Mouse (Mus musculus): ENCODE measurements around the gene Rundc3a.

Gene Rundc3a

DNA sequence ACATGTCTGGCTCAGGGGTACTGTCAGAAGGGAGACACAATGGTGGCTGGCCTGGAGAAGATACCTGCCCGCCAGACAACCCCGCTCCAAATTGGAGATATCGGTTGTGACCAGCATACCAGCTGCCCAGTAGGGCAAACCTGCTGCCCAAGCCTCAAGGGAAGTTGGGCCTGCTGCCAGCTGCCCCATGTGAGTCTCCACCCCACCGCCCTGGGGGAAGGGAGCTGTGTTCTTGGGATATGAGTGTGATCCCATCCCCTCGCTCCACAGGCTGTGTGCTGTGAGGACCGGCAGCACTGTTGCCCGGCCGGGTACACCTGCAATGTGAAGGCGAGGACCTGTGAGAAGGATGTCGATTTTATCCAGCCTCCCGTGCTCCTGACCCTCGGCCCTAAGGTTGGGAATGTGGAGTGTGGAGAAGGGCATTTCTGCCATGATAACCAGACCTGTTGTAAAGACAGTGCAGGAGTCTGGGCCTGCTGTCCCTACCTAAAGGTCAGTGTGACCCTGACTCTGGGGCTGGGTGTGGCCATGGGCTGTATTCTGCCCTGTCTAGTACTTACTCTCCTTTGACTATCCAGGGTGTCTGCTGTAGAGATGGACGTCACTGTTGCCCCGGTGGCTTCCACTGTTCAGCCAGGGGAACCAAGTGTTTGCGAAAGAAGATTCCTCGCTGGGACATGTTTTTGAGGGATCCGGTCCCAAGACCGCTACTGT lies 42.7 kb downstream of the Rundc3a start:
- DNase-seq: no peak

DNA sequence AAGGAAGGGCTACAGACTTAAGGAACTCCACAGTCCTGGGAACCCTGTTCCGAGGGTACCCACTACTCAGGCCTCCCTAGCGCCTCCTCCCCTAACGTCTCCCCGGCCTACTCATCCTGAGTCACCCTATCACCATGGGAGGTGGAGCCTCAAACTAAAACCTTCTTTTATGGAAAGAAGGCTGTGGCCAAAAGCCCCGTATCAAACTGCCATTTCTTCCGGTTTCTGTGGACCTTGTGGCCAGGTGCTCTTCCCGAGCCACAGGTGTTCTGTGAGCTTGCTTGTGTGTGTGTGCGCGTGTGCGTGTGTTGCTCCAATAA lies 43.2 kb downstream of the Rundc3a start:
- no peak for DNase-seq

DNA sequence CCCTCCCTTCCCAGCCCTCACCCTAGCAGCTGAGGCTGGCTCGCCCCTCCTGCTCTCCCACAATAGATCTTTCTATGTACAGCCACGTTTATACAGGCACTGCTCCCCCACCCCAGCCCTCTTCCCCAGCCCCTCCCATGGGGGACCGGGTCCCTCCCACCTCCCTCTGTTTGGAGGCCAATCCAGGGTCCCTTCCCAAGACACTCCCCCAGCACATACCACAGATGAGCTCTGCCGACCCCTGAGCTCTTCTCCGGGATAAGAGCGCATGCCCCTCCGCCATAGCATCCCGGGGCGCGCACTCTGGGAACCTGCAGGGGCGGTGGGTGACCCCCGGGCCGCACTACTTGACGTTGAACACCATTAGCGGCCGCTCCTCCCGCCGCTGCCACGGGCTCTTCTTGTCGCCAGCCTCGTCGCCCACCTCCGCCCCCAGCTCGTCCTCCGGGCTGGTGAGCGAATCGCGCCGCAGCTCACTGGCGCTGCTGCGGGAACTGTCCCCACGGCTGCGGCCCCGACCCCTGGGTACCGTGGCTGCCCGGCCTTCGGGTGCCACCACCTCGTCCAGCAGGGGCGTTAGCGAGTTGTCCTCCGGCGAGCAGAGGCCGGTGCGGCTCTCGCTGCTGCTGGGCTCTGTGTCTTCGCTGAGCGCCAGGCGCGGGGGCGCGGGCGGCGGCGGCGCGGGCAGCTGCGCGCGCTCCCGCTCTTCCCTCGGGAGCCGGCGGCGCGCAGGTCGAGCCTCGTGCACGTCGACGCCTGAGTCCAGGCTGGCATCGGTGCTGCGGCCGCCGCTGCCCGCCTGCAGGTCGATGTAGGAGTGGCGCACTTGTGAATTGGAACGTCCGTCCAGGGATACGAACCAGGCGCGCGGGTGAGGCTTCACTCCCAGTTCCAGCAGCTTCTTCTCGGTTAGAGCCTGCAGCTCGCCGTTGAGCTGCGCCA lies 44.2 kb downstream of the Rundc3a start:
- peak; percentile 71 for DNase-seq

DNA sequence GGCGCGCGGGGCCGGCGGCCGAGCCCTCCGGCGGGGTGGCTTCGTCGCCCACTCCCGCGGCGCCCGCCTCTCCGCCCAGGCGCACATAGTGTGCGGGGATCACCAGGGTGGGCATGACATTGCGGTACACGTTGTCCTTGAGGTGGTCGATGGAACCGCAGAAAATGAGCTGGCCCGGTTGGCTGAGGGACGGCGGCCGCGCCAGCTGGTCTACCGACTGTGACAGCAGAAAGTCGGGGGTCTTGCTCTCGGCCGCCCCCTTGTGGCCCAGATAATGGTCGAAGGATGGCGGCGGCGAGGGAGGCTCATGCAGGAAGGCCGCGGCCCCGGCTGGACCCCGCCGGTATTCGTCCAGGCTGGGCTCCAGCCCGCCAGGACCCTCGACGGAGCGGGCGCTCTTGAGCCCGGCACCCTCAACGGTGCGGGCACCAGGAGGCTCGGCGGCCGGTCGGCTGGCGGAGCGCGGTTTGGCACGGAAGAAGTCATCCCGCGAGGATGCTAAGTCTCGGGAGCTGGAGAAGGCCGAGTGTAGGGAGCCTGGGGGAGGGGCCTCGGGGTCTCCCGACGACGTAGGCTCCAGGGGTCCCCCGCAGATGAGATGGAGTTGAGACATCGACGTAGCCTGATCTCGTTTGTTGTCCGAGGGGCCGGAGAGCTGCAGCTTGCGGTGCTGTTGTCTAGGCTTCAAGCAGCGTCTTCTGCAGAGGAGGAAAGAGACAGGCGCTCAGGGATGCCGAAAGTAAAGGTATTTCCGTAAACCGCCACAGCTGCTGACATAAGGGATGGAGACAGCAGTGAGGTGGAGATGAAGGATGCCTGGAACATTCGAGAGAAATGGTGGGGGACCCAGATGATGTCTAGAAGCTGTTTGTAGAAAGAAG lies 45.2 kb downstream of the Rundc3a start:
- peak; percentile 89 for DNase-seq

DNA sequence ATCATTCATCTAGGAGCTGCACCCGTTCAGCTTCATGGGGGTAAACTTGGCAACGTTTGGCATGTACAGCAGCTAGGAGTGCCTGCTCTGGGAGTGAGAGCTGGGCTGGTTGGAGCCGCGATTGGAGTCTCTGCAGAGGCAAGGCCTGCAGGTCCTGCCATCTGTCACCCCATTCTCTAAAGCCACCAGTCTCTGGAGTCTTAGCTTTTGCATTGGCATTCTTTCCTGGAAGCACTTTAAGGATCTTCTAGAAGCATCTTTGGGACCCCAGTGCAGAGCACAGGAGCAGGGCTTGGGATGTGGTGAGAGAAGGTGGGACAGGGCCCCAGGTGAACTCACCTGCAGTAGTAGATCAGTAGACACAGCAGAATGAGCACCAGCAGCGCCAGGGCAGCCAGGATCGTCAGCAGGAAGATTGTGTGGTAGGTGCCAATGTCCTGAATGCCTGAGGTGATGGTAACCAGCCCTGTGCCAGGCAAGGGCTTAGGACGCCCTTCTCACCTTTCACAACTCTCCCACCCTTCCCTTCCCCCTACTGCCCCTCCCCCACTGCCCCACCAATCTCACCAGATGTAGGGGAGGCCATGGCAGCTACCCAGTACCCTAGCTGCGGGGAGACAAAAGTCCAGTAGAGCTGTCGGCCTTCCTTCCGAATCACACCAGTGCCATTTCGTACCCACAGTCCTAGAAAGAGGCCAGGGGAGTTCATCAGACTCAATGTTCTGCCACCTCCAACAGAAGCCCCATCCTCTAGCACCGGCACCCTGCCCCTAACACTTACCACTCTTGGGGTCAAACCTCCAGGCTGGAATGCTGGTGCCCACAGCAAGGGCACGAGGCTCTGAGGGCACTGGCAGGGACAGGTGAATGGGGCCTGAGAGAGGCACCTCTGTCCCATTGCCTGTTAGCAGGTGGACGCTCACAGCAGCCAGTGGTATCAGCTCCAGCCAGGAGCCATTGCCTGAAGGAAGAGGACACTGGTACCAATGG lies 46.2 kb downstream of the Rundc3a start:
- no peak for DNase-seq

DNA sequence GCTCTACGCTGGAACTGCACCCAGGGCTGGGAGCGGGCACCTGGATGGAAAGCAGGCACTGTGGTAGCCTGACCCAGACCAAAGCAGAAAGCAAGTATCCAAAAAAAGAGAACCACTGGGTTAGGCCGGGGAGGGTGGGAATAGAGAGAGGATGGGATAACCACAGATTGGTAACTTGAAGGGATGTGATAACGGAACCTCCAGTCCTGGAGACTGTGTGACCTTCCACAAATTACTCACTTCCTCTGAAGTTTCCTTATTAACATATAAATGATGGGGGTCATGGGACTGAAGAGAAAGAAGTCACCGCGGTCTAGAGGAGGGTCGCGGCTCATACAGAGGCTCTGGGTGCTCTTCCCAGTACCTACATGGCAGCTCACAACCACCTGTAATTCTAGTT lies 47.1 kb downstream of the Rundc3a start:
- no peak for DNase-seq

DNA sequence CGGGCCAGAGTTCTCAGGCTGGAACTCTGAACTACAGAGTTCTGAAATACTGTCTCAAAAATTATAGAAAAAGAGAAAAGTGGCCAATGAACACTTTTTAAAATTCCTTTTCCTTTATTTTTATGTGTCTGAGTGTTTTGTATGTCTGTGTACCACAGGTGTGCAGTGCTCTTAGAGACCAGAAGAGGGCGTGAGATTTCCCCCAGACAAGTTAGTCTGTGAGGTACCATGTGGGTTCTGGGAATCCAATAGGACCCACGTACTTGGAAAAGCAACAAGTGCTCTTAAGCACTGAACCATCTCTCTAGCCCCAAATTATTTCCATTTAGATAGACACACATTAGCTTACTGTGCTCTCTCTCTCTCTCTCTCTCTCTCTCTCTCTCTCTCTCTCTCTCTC lies 48.2 kb downstream of the Rundc3a start:
- no peak for DNase-seq

DNA sequence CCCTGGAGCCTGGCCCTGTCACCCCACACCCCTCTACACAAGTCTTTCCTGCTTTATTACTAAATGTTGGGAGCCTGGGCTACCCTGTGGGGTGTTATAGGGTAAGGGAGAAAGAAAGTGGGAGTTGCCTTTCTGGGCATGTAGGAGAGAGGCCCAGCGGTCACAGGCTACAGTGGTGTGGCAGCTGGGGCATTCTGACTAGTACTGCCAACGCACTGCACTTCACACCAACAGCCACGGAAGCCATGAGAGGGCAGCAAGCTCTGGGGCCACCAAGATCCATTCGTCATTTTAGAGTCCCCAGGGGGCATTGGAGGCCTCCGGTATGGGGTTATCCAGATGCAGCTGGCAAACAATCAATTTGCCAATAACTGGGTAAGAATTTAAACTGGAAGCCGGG lies 48.9 kb downstream of the Rundc3a start:
- no peak for DNase-seq

DNA sequence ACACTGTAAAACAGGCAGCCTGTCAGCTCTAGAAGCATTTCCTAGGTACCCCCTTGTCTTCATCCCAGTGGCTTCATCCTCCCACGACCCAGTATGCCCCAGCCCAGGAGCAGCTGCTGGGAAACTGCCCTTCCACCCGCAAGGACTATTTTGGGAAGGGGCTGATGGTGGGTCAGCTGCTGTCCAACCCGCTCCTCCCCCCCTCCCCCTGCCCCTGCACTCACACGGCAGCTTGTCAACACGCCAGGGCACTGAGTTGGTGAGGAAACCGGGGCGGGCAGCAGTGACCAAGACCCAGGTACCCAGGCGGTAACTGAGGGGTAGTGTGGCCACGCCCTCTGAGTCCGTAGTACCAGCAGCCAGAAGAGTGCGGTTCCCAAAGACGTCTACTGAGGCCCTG lies 50.5 kb downstream of the Rundc3a start:
- no peak for DNase-seq

DNA sequence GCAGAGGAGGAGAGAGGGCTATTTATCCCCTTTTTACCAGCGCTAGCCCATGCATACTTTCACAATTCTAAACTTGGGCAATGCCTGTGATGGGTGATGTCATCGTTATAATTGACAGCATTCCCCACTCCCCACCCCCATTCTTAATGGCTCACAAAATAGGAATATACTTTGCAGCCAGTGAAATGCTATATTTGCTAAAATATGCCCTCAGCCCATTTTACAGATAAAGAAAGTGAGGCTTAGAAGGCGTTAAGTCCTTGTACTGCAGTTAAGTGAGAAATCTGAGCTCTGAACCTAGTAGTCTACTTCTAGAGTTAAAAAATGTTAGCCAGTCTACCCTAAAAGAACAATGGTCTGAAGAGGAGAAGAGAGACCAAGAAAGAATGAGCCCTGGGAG lies 51.1 kb downstream of the Rundc3a start:
- no peak for DNase-seq

DNA sequence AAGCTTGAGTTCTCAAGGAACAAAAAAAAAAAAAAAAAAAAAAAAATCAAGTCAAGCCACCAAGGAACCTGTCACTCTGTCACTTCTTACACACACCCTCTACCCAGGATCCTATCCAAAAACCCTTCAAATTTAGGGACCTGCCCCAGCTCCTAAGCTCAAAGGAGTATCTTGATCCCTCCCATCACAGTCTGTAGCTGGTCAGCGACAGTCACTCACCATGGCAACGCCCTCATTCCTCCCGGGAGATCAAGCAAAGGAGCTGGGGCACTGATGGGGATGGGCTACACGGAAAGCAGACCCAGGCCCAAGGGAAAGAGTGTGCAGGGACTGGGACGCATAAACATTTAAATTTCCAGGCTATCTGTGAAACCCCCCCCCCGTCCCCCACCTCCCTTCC lies 51.6 kb downstream of the Rundc3a start:
- DNase-seq: no peak

DNA sequence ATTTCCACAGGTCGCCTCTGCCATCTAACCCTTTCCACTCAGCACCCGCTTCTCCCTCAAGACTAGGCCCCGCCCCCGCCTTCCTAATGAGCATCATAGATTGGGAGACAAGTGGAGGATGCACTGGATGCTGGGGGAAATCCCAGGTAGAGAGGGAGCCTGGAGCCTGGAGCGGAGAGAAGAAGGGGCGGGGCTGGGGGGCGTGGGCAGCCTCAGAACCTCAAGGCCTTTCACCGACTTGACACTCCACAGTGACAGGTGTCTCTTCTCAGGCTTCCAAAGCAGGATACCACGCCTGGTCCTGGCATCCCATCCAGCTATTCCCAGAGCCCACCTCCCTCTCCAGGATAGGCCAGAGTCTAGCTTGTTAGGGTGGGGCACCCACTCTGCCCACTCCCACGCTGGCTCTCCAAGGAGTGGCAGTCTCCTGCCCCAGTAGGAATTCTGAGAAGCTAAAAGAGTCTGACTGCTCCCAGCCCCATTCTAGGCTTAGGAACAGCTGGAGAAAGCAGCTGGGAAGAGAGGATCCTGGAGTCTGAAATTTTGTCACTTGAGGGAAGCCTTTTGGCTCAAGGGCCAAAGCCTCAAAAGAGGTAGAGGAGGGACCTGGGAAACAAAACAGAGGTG lies 52.2 kb downstream of the Rundc3a start:
- DNase-seq: peak; percentile 44

DNA sequence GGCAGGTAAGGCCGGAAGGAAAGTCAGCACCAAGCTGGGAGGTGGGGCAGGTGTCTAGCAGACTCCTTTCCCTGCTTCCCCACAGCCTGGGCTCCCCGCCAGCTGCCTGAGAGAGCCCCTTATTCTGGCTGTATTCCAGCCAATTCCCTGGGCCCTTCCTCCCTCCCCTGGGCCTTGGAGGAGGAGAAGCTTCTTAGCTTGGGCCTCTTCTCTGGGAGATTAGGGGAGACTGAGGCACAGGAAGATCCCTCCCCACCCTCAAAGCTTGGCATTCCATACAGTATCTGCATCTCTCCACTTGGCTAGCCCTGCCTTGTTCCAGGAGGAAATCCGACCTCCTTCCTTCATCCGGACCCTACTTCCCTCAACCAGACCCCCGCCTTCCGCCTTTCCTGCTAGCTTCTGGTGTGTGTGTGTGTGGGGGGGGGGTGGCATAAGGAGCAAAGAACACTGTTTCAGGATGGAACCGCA lies 52.7 kb downstream of the Rundc3a start:
- DNase-seq: peak; percentile 54

DNA sequence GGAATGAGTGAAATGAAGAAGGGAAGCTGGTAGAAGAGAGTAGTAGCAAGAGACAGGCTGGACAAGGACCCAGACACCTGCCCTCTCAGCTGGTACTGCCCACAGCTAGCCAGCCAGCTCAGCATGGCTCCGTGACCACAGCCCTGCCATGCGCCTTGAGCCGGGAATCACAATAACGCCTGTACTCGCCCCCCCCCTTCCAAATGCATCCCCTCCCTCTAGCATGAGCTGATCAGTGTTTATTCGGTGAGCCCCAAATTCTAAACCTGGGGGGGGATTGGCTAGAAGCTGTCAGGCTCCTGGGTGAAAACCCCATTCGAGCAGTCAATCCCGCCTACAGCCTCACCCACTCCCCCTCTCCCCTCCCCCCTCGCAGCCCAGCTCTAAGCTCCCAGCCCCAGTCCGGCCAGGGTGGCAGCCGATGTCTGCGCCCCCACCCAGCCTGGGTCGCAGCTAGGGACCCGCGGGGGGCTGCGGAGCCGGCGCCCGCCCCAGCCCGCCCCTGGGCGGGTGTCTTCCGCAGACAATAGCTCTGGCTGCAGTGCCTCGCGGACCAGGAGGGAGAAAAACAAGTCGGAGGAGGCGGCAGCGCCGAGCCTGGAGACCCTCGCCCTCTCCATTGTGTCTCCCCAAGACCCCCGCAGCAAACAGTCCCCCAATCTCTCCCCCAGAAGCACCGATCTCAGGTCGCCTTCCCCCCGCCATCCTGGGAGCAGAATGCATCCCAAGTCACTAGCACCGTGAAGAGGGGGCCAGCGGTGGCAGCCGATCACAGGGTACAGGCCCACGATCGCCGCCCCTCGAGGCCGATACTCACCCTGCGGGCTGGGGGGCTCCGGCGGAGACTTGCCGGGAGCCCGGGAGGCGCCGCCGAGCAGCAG lies 53.6 kb downstream of the Rundc3a start:
- DNase-seq: no peak

DNA sequence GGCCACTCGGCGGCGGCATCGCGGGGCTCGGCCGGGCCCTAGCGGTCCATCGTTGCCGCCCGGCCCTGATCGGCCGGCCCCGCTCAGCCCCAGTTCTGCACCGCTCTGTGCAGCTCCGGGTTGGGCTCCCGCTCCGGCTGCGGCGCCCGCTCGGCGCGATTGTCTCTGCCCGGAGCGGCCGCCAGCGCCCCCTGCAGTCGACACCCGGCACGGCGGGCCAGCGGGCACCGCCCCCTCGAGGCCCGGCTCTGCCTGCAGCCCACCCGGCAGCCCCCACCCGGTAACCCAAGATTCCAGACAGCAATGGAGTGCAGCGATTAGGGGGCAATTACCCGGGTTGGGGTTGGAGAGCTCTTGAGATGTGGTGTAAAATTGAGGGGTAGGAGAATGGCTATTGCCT lies 54.3 kb downstream of the Rundc3a start, which contains the start of gene Fam171a2:
Gene Fam171a2, minus strand, starts transcription at position 186 of the 400 bp plus-strand sequence.
- peak; percentile 85 for DNase-seq

DNA sequence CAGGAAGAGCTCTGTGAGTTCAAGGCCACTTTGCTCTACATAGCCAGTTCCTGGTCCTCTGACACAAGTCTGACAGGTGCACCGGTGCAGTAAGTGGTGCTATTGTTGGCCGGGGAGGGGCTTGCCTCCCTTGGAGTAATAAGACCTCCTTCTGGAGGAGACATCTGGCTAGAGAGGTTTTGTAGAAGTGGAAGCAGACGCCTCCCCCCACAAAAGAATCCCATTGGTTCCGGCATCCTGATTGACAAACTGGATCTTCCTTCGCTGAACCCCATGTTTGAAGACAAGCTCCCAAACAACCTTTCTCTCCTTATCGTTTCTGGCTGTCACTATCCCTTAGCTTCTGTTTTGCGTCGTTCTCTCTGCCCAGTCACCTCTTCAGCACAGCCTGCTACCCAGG lies 55.1 kb downstream of the Rundc3a start:
- no peak for DNase-seq

DNA sequence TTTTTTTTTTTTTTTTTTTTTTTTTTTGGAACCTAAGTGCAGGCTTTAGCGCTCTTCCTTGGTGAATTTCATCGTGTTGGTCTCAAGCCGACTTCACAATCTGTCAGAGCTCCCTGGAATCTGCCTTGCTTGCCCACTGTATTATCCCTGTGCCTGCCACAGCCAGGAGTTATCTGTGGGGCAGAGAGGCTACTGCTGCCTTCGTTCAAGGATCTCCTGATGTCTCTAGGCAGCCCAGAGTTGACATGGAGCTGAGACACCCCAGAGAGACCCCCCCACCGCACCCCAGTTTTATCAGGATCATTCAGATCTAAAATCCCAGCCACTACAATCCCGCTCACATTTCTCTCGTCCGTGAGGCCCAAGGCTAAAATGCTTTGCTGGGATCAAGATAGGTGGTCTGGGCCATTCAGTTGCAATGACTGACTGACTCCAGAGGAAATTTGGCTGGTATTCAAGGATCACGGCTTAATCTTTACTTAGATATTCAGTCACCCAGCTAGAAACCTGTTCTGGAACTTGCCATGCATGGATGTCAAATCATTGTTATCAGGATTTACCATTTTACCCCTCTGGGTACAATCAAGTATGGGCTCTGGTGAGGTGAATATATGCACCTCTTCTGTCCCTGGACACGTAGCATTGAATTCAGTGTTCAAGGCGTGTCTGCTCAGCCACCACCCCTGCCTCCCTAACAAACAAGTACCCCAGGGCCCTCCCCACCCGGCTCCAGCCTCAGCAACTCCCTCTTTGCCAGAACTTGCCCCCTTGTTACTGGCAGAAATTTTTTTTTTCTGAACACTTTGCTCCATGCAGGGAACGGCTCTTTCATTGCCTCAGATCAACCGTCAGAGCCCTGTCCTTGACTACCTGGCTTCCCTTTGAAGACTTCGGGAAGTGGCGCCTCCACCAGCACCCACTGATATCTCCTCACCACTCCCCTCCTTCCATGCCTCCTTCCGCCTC lies 56.1 kb downstream of the Rundc3a start:
- no peak for DNase-seq

Data from lung, postnatal 14 days (tissue).